Mouse (Mus musculus): ENCODE measurements around the gene Uvrag. TPM values are rescaled to one million over a fixed set of nuclear protein-coding genes. Genes with fewer than 3 reads are reported as not detected.

Uvrag gene
- polyA plus RNA-seq, 1 experiment from 2014 or later = 16.5 TPM

GRCm38 (mm10) chr7:98894305-98894704 lies 246.6 kb downstream of the Uvrag start:
- no peak overlapping the region for H3K4me3 ChIP-seq
- no peaks in the 10 kb centered on the region for H3K27me3 ChIP-seq
- no peaks in the 10 kb centered on the region for H3K36me3 ChIP-seq
- H3K4me2 ChIP-seq = no peak overlapping the region
- no peak overlapping the region for H3K27ac ChIP-seq
- no peak for ATAC-seq (ENCODE audit: insufficient number of reproducible peaks, insufficient read depth, low FRiP score, low TSS enrichment, low read depth)
- WGBS = 92% methylated on average over 5 of the region's 5 CpGs
- peaks cover 45% of the 10 kb centered on the region for H3K4me1 ChIP-seq
- H3K9me3 ChIP-seq = no peaks in the 10 kb centered on the region
- no peak overlapping the region for H3K9ac ChIP-seq

GRCm38 (mm10) chr7:98893144-98893543 lies 247.8 kb downstream of the Uvrag start:
- no peaks in the 10 kb centered on the region for H3K9me3 ChIP-seq
- no peaks in the 10 kb centered on the region for H3K27me3 ChIP-seq
- H3K27ac ChIP-seq = no peak overlapping the region
- H3K36me3 ChIP-seq = peaks cover 2% of the 10 kb centered on the region; the same call in 1 of the 2 replicates
- H3K4me1 ChIP-seq = peaks cover 45% of the 10 kb centered on the region
- H3K4me3 ChIP-seq = no peak overlapping the region
- H3K4me2 ChIP-seq = no peak overlapping the region
- no peak overlapping the region for H3K9ac ChIP-seq
- WGBS = 76% methylated on average over 5 of the region's 5 CpGs
- ATAC-seq (ENCODE audit: insufficient number of reproducible peaks, insufficient read depth, low FRiP score, low TSS enrichment, low read depth) = no peak

- Histone ChIP-seq H3K4me2 (no peak overlapping the region), H3K4me1 (peaks cover 16% of the 10 kb centered on the region), H3K27ac (no peak overlapping the region), H3K27me3 (0 out of 2 replicates have a peak, but pooled peaks cover 3% of the 10 kb centered on the region), H3K9me3 (no peaks in the 10 kb centered on the region), H3K4me3 (no peak overlapping the region), H3K36me3 (peaks cover 18% of the 10 kb centered on the region; the same call in 1 of the 2 replicates), H3K9ac (no peak overlapping the region)
- ATAC-seq (ENCODE audit: insufficient number of reproducible peaks, insufficient read depth, low FRiP score, low TSS enrichment, low read depth) = no peak
- WGBS = 82% methylated on average over 7 of the region's 7 CpGs
These were observed 251.7 kb downstream of the Uvrag start for GRCm38 (mm10) chr7:98889211-98889610.

- WGBS = 55% methylated on average over 5 of the region's 5 CpGs
- peaks cover 18% of the 10 kb centered on the region; the same call in 1 of the 2 replicates for H3K36me3 ChIP-seq
- H3K27me3 ChIP-seq = 0 out of 2 replicates have a peak, but pooled peaks cover 3% of the 10 kb centered on the region
- H3K9me3 ChIP-seq = no peaks in the 10 kb centered on the region
- no peak overlapping the region for H3K4me2 ChIP-seq
- peaks cover 16% of the 10 kb centered on the region for H3K4me1 ChIP-seq
- no peak overlapping the region for H3K4me3 ChIP-seq
- ATAC-seq (ENCODE audit: insufficient number of reproducible peaks, insufficient read depth, low FRiP score, low TSS enrichment, low read depth) = no peak
- H3K9ac ChIP-seq = no peak overlapping the region
- no peak overlapping the region for H3K27ac ChIP-seq
These were observed 252.1 kb downstream of the Uvrag start for GRCm38 (mm10) chr7:98888810-98889209.

- 0 out of 2 replicates have a peak, but pooled peaks cover 3% of the 10 kb centered on the region for H3K27me3 ChIP-seq
- WGBS = 49% methylated on average over 22 of the region's 22 CpGs
- H3K4me1 ChIP-seq = peaks cover 16% of the 10 kb centered on the region
- H3K27ac ChIP-seq = no peak overlapping the region
- H3K4me2 ChIP-seq = no peak overlapping the region
- ATAC-seq (ENCODE audit: insufficient number of reproducible peaks, insufficient read depth, low FRiP score, low TSS enrichment, low read depth) = no peak
- H3K9ac ChIP-seq = no peak overlapping the region
- no peak overlapping the region for H3K4me3 ChIP-seq
- peaks cover 18% of the 10 kb centered on the region; the same call in 1 of the 2 replicates for H3K36me3 ChIP-seq
- H3K9me3 ChIP-seq = no peaks in the 10 kb centered on the region
These were observed 253.1 kb downstream of the Uvrag start for GRCm38 (mm10) chr7:98887811-98888261.

GRCm38 (mm10) chr7:98881887-98882286 lies 259.1 kb downstream of the Uvrag start:
- peaks cover 30% of the 10 kb centered on the region for H3K4me1 ChIP-seq
- H3K9me3 ChIP-seq = no peaks in the 10 kb centered on the region
- no peaks in the 10 kb centered on the region for H3K27me3 ChIP-seq
- no peak overlapping the region for H3K4me2 ChIP-seq
- no peak overlapping the region for H3K9ac ChIP-seq
- no peak overlapping the region for H3K27ac ChIP-seq
- 0 out of 2 replicates have a peak, but pooled peaks cover 10% of the 10 kb centered on the region for H3K36me3 ChIP-seq
- WGBS = 69% methylated on average over 4 of the region's 4 CpGs
- no peak for ATAC-seq (ENCODE audit: insufficient number of reproducible peaks, insufficient read depth, low FRiP score, low TSS enrichment, low read depth)
- no peak overlapping the region for H3K4me3 ChIP-seq

- Histone ChIP-seq H3K27me3 (no peaks in the 10 kb centered on the region), H3K27ac (no peak overlapping the region), H3K4me1 (peaks cover 52% of the 10 kb centered on the region), H3K4me3 (no peak overlapping the region), H3K36me3 (no peaks in the 10 kb centered on the region), H3K9me3 (no peaks in the 10 kb centered on the region), H3K4me2 (no peak overlapping the region), H3K9ac (no peak overlapping the region)
- no peak for ATAC-seq (ENCODE audit: insufficient number of reproducible peaks, insufficient read depth, low FRiP score, low TSS enrichment, low read depth)
- whole genome bisulfite sequencing = 93% methylated on average over 2 of the region's 2 CpGs
These were observed 261.8 kb downstream of the Uvrag start for GRCm38 (mm10) chr7:98879176-98879575.

- Histone ChIP-seq H3K4me3 (no peak overlapping the region), H3K4me2 (peak overlapping the region; percentile 45; the same call in 1 of the 2 replicates), H3K27me3 (no peaks in the 10 kb centered on the region), H3K4me1 (peaks cover 58% of the 10 kb centered on the region), H3K36me3 (no peaks in the 10 kb centered on the region), H3K27ac (peak overlapping the region; percentile 39; the same call in 1 of the 2 replicates), H3K9me3 (no peaks in the 10 kb centered on the region), H3K9ac (0 out of 2 replicates have a peak overlapping the region, but pooled peaks have one; percentile 54)
- ATAC-seq (ENCODE audit: insufficient number of reproducible peaks, insufficient read depth, low FRiP score, low TSS enrichment, low read depth) = no peak
- 35% methylated on average over 13 of the region's 13 CpGs for WGBS
These were observed 264.8 kb downstream of the Uvrag start for GRCm38 (mm10) chr7:98876119-98876518.

- WGBS = 15% methylated on average over 13 of the region's 13 CpGs
- H3K4me2 ChIP-seq = peak overlapping the region; percentile 45
- peaks cover 64% of the 10 kb centered on the region for H3K4me1 ChIP-seq
- no peak overlapping the region for H3K4me3 ChIP-seq
- H3K36me3 ChIP-seq = no peaks in the 10 kb centered on the region
- H3K9me3 ChIP-seq = no peaks in the 10 kb centered on the region
- H3K27me3 ChIP-seq = no peaks in the 10 kb centered on the region
- ATAC-seq (ENCODE audit: insufficient number of reproducible peaks, insufficient read depth, low FRiP score, low TSS enrichment, low read depth) = peak; percentile 32; the same call in 1 of the 2 replicates
- peak overlapping the region; percentile 58 for H3K27ac ChIP-seq
- no peak overlapping the region for H3K9ac ChIP-seq
These were observed 265.5 kb downstream of the Uvrag start for GRCm38 (mm10) chr7:98875390-98875990.

- Histone ChIP-seq H3K27ac (no peak overlapping the region), H3K9me3 (no peaks in the 10 kb centered on the region), H3K4me2 (no peak overlapping the region), H3K9ac (no peak overlapping the region), H3K4me3 (no peak overlapping the region), H3K36me3 (no peaks in the 10 kb centered on the region), H3K4me1 (peaks cover 69% of the 10 kb centered on the region), H3K27me3 (0 out of 2 replicates have a peak, but pooled peaks cover 3% of the 10 kb centered on the region)
- ATAC-seq (ENCODE audit: insufficient number of reproducible peaks, insufficient read depth, low FRiP score, low TSS enrichment, low read depth) = no peak
- WGBS = 67% methylated on average over 6 of the region's 6 CpGs
These were observed 266.5 kb downstream of the Uvrag start for GRCm38 (mm10) chr7:98874411-98874951.

- Histone ChIP-seq H3K36me3 (no peaks in the 10 kb centered on the region), H3K9me3 (no peaks in the 10 kb centered on the region), H3K4me2 (no peak overlapping the region), H3K27ac (no peak overlapping the region), H3K9ac (no peak overlapping the region), H3K4me1 (peaks cover 69% of the 10 kb centered on the region), H3K27me3 (peaks cover 4% of the 10 kb centered on the region; the same call in 1 of the 2 replicates), H3K4me3 (no peak overlapping the region)
- ATAC-seq (ENCODE audit: insufficient number of reproducible peaks, insufficient read depth, low FRiP score, low TSS enrichment, low read depth) = no peak
- 82% methylated on average over 12 of the region's 12 CpGs for WGBS
These were observed 267.6 kb downstream of the Uvrag start for GRCm38 (mm10) chr7:98873316-98873715.

- Histone ChIP-seq H3K27me3 (peaks cover 4% of the 10 kb centered on the region; the same call in 1 of the 2 replicates), H3K4me2 (no peak overlapping the region), H3K4me3 (no peak overlapping the region), H3K4me1 (peaks cover 70% of the 10 kb centered on the region), H3K9ac (no peak overlapping the region), H3K27ac (no peak overlapping the region), H3K9me3 (no peaks in the 10 kb centered on the region), H3K36me3 (no peaks in the 10 kb centered on the region)
- no peak for ATAC-seq (ENCODE audit: insufficient number of reproducible peaks, insufficient read depth, low FRiP score, low TSS enrichment, low read depth)
- 41% methylated on average over 12 of the region's 12 CpGs for WGBS
These were observed 269.1 kb downstream of the Uvrag start for GRCm38 (mm10) chr7:98871882-98872281.

Data from embryonic facial prominence, embryonic 13.5 days (tissue).